Mouse (Mus musculus): ENCODE measurements at regions not wholly inside any gene's neighbourhood (a gene's known extent, or its start where the extent isn't known, plus 50 kb on each side); places are given as distances from the start of the nearest gene placed in this dataset.
"Not testable (repeated sequence)": the region's sequence is repeated elsewhere in the genome, so short reads cannot be mapped to it uniquely, and the experiment has no call there.

- ATAC-seq; H3K27ac ChIP-seq (ENCODE audit: low read length); H3K4me3 ChIP-seq (ENCODE audit: low read length); H3K9ac ChIP-seq (ENCODE audit: low read depth, low read length); H3K9me3 ChIP-seq (ENCODE audit: control insufficient read depth, low read length); H3K27me3 ChIP-seq (replicated peaks; ENCODE audit: control insufficient read depth, insufficient read depth, low read length); H3K36me3 ChIP-seq (ENCODE audit: control insufficient read depth, insufficient read depth, low read length); H3K4me1 ChIP-seq (ENCODE audit: control insufficient read depth, insufficient read depth, low read length); H3K4me2 ChIP-seq (ENCODE audit: low read depth, low read length): not testable (repeated sequence)
Measured at GRCm38 (mm10) chr14:53559386-53559920, 694.5 kb downstream of the Dad1 start.

- H3K27me3 ChIP-seq (replicated peaks; ENCODE audit: control insufficient read depth, insufficient read depth, low read length), result no peaks in the 10 kb centered on the region
- H3K9me3 ChIP-seq (ENCODE audit: control insufficient read depth, low read length), result no peaks in the 10 kb centered on the region
- no peak for ATAC-seq
- H3K4me3 ChIP-seq (ENCODE audit: low read length), result no peak overlapping the region
- no peak overlapping the region for H3K27ac ChIP-seq (ENCODE audit: low read length)
- no peaks in the 10 kb centered on the region for H3K4me1 ChIP-seq (ENCODE audit: control insufficient read depth, insufficient read depth, low read length)
- H3K4me2 ChIP-seq (ENCODE audit: low read depth, low read length), result no peak overlapping the region
- no peak overlapping the region for H3K9ac ChIP-seq (ENCODE audit: low read depth, low read length)
- no peaks in the 10 kb centered on the region for H3K36me3 ChIP-seq (ENCODE audit: control insufficient read depth, insufficient read depth, low read length)
Measured at GRCm38 (mm10) chr14:53553771-53554170, 700.1 kb downstream of the Dad1 start.

- H3K27me3 ChIP-seq (replicated peaks; ENCODE audit: control insufficient read depth, insufficient read depth, low read length); H3K9ac ChIP-seq (ENCODE audit: low read depth, low read length); H3K4me1 ChIP-seq (ENCODE audit: control insufficient read depth, insufficient read depth, low read length); H3K4me3 ChIP-seq (ENCODE audit: low read length); ATAC-seq; H3K4me2 ChIP-seq (ENCODE audit: low read depth, low read length); H3K27ac ChIP-seq (ENCODE audit: low read length); H3K9me3 ChIP-seq (ENCODE audit: control insufficient read depth, low read length); H3K36me3 ChIP-seq (ENCODE audit: control insufficient read depth, insufficient read depth, low read length): not testable (repeated sequence)
Measured at GRCm38 (mm10) chr14:53547365-53547764, 706.5 kb downstream of the Dad1 start.

- Histone ChIP-seq H3K4me3 (ENCODE audit: low read length) (no peak overlapping the region), H3K4me2 (ENCODE audit: low read depth, low read length) (no peak overlapping the region), H3K27ac (ENCODE audit: low read length) (no peak overlapping the region), H3K9ac (ENCODE audit: low read depth, low read length) (no peak overlapping the region), H3K27me3 (replicated peaks; ENCODE audit: control insufficient read depth, insufficient read depth, low read length) (no peaks in the 10 kb centered on the region), H3K4me1 (ENCODE audit: control insufficient read depth, insufficient read depth, low read length) (no peaks in the 10 kb centered on the region), H3K36me3 (ENCODE audit: control insufficient read depth, insufficient read depth, low read length) (no peaks in the 10 kb centered on the region), H3K9me3 (ENCODE audit: control insufficient read depth, low read length) (no peaks in the 10 kb centered on the region)
- WGBS, result 58% methylated on average over 5 of the region's 5 CpGs
- no peak for ATAC-seq
Measured at GRCm38 (mm10) chr14:53545351-53545750, 708.6 kb downstream of the Dad1 start.

- H3K27me3 ChIP-seq (replicated peaks; ENCODE audit: control insufficient read depth, insufficient read depth, low read length); H3K9me3 ChIP-seq (ENCODE audit: control insufficient read depth, low read length); H3K36me3 ChIP-seq (ENCODE audit: control insufficient read depth, insufficient read depth, low read length); H3K27ac ChIP-seq (ENCODE audit: low read length); ATAC-seq; H3K9ac ChIP-seq (ENCODE audit: low read depth, low read length); H3K4me3 ChIP-seq (ENCODE audit: low read length); H3K4me2 ChIP-seq (ENCODE audit: low read depth, low read length); H3K4me1 ChIP-seq (ENCODE audit: control insufficient read depth, insufficient read depth, low read length): not testable (repeated sequence)
- 47% methylated on average over 2 of the region's 2 CpGs for WGBS
Measured at GRCm38 (mm10) chr14:53541640-53542039, 712.3 kb downstream of the Dad1 start.

DNA sequence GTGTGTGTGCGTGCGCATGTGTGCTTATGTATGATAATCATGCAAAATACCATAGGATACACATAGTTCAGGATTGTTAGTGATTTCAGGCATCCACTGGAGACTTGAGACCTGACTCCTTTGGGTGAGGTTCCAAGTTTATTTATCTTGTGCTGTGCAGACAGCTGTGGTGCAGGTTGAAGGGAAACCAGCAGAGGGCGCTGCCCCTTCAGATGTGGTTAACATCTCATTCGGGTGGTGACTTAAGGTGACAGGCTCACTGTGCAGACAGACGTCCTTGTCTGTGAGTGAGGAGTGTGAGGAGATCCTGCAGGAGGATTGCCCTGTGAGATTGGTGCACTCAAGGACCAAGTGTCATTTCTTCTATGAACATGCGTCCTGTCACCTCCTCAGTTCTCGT is 716.0 kb downstream of the Dad1 start:
- H3K27ac ChIP-seq (ENCODE audit: low read length); H3K9ac ChIP-seq (ENCODE audit: low read depth, low read length); H3K9me3 ChIP-seq (ENCODE audit: control insufficient read depth, low read length); ATAC-seq; H3K36me3 ChIP-seq (ENCODE audit: control insufficient read depth, insufficient read depth, low read length); H3K27me3 ChIP-seq (replicated peaks; ENCODE audit: control insufficient read depth, insufficient read depth, low read length); H3K4me1 ChIP-seq (ENCODE audit: control insufficient read depth, insufficient read depth, low read length); H3K4me3 ChIP-seq (ENCODE audit: low read length); H3K4me2 ChIP-seq (ENCODE audit: low read depth, low read length): not testable (repeated sequence)
- 57% methylated on average over 7 of the region's 7 CpGs for WGBS

GRCm38 (mm10) chr14:53523430-53523829 is 730.5 kb downstream of the Dad1 start:
- H3K36me3 ChIP-seq (ENCODE audit: control insufficient read depth, insufficient read depth, low read length); H3K27ac ChIP-seq (ENCODE audit: low read length); ATAC-seq; H3K4me3 ChIP-seq (ENCODE audit: low read length); H3K9me3 ChIP-seq (ENCODE audit: control insufficient read depth, low read length); H3K4me1 ChIP-seq (ENCODE audit: control insufficient read depth, insufficient read depth, low read length); H3K9ac ChIP-seq (ENCODE audit: low read depth, low read length); H3K27me3 ChIP-seq (replicated peaks; ENCODE audit: control insufficient read depth, insufficient read depth, low read length); H3K4me2 ChIP-seq (ENCODE audit: low read depth, low read length): not testable (repeated sequence)
- no CpG with 5 or more reads among the region's 3 CpGs for WGBS

GRCm38 (mm10) chr14:53518954-53519353 is 735.0 kb downstream of the Dad1 start:
- not testable (repeated sequence) for H3K4me1 ChIP-seq (ENCODE audit: control insufficient read depth, insufficient read depth, low read length); H3K9me3 ChIP-seq (ENCODE audit: control insufficient read depth, low read length); H3K36me3 ChIP-seq (ENCODE audit: control insufficient read depth, insufficient read depth, low read length); H3K27me3 ChIP-seq (replicated peaks; ENCODE audit: control insufficient read depth, insufficient read depth, low read length); H3K4me3 ChIP-seq (ENCODE audit: low read length); H3K4me2 ChIP-seq (ENCODE audit: low read depth, low read length); H3K9ac ChIP-seq (ENCODE audit: low read depth, low read length); ATAC-seq; H3K27ac ChIP-seq (ENCODE audit: low read length)
- no CpG with 5 or more reads among the region's 1 CpGs for WGBS

DNA sequence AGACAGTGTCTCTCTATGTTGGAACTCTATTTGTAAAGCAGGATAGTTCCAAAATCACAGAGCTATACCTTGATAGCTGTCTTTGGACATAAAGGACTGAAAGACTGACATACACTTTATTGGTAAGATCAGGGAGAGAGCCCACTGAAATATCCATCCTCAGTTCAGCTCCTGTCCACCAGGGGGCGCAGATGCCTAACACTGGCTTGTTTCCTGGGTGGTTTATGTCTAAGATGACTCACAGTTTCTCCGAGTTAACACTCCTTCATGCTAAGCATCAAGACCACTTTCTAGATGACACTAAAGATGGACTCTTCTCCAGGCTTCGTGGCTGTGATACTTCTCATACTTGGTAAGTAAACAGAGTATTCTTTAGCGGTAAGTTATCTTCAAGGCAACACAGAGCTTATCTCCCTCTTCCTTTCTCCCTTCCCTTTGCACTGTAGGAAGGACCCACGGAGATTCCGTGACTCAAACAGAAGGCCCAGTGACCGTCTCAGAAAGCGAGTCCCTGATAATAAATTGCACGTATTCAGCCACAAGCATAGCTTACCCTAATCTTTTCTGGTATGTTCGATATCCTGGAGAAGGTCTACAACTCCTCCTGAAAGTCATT is 737.2 kb downstream of the Dad1 start:
- H3K9ac ChIP-seq (ENCODE audit: low read depth, low read length); H3K4me1 ChIP-seq (ENCODE audit: control insufficient read depth, insufficient read depth, low read length); H3K27me3 ChIP-seq (replicated peaks; ENCODE audit: control insufficient read depth, insufficient read depth, low read length); H3K4me3 ChIP-seq (ENCODE audit: low read length); H3K4me2 ChIP-seq (ENCODE audit: low read depth, low read length); H3K36me3 ChIP-seq (ENCODE audit: control insufficient read depth, insufficient read depth, low read length); H3K27ac ChIP-seq (ENCODE audit: low read length); ATAC-seq; H3K9me3 ChIP-seq (ENCODE audit: control insufficient read depth, low read length): not testable (repeated sequence)
- no CpG with 5 or more reads among the region's 10 CpGs for WGBS

GRCm38 (mm10) chr14:53505389-53505788 is 748.5 kb downstream of the Dad1 start:
- H3K27me3 ChIP-seq (replicated peaks; ENCODE audit: control insufficient read depth, insufficient read depth, low read length); H3K9ac ChIP-seq (ENCODE audit: low read depth, low read length); H3K4me2 ChIP-seq (ENCODE audit: low read depth, low read length); H3K36me3 ChIP-seq (ENCODE audit: control insufficient read depth, insufficient read depth, low read length); H3K4me1 ChIP-seq (ENCODE audit: control insufficient read depth, insufficient read depth, low read length); ATAC-seq; H3K4me3 ChIP-seq (ENCODE audit: low read length); H3K27ac ChIP-seq (ENCODE audit: low read length); H3K9me3 ChIP-seq (ENCODE audit: control insufficient read depth, low read length): not testable (repeated sequence)
- WGBS, result 25% methylated on average over 1 of the region's 2 CpGs
